Mouse (Mus musculus) right cerebral cortex, postnatal 36 days (tissue): ENCODE results near the gene Mrgprb1.
"Not testable (repeated sequence)": the region's sequence is repeated elsewhere in the genome, so short reads cannot be mapped to it uniquely, and the experiment has no call there.

Experiments used
- DNase-seq, 2 experiments: peaks; one replicate each; pipeline ENCODE4 v3.0.0; 2022; ENCODE audit warnings: low spot score in 2 of 2, mixed read lengths in 1 of 2

Gene Mrgprb1

GRCm38 (mm10) chr7:48456242-48456641 is at the start of gene Mrgprb1:
Gene Mrgprb1, minus strand, starts transcription at chr7:48456342.
- DNase-seq = no peak

GRCm38 (mm10) chr7:48499221-48499620 is 43.1 kb upstream of the Mrgprb1 start, which contains the start of gene Mrgprx2:
Gene Mrgprx2, minus strand, starts transcription at chr7:48499321.
- DNase-seq = no peak

- no peak for DNase-seq
Measured at GRCm38 (mm10) chr7:48436581-48436980, 19.6 kb downstream of the Mrgprb1 start.

- not testable (repeated sequence) for DNase-seq
Measured at GRCm38 (mm10) chr7:48435936-48436335, 20.2 kb downstream of the Mrgprb1 start.
